Comparison of ENCODE assay signal across 10 mouse cellular contexts in the genomic region with DNA sequence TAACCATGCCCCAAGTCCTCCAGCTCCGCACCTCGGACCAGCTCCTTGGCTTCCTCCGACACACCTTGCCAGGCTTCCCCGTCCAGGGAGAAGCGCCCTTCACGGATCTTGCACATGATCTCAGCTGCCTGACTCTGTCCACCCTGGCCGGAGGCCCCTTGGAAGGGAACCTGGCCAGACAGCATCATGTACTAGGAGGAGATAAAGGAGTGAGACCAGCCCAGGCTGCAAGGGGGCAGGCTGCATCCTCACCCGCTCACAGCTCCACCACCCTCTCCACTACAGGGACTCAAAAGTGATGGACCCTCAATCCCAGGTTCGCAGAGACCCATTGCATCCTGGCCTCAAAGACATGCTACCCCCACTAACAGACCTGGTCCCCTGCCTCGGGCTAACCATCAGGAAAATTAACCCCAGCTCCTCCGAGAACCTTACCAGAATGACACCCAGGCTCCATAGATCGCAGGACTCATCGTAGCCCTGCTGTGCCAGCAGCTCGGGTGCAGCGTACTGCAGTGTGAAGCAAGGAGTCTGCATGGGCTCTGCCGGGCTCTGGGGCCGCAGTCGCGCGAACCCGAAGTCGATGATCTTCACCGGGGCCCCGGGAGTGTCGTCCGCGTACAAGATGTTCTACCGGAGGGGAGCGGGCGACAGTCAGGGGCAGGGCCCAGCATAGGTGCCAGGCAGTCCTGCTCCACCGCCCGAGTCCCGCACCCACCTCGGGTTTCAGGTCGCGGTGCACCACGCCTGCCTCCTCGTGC. TPM values are rescaled to one million over a fixed set of nuclear protein-coding genes. Genes with fewer than 3 reads are reported as not detected.
A peak's percentile ranks its signal among the peaks of the same experiment; 100 is the strongest.
DNase-seq lines count a peak whose midpoint lies in the region; ATAC-seq and TF ChIP-seq lines count a peak whose summit lies in the region.
"Had no signal": no experiment of that assay in that cellular context is flagged by ENCODE, and none has a peak within 500 bp of the region (broad histone marks: within the 10 kb centered on the region; RNA-seq: fewer than 3 reads in every experiment).

No protein-coding gene starts in this region.

- H3K36me3 ChIP-seq in heart, embryonic 10.5 days = peaks cover 10% of the 10 kb centered on the region; the same call in 1 of the 2 replicates
- H3K36me3 ChIP-seq in lung, postnatal 0 days (ENCODE audit: insufficient read depth, low read length) = peaks cover 27% of the 10 kb centered on the region
- H3K36me3 ChIP-seq in limb, embryonic 12.5 days = no peaks in the 10 kb centered on the region; the same call in 1 of the 2 replicates

- H3K9me3 ChIP-seq in heart, embryonic 10.5 days = no peaks in the 10 kb centered on the region
- no peaks in the 10 kb centered on the region for H3K9me3 ChIP-seq in lung, postnatal 0 days (ENCODE audit: low read length)
- peaks cover 4% of the 10 kb centered on the region; the same call in 1 of the 2 replicates for H3K9me3 ChIP-seq in limb, embryonic 12.5 days

- no peak for TF ChIP-seq EP300 in lung, postnatal 0 days (IDR thresholded peaks at IDR 0.05)

- peak overlapping the region; percentile 51 for H3K4me3 ChIP-seq in heart, embryonic 10.5 days
- no peak overlapping the region for H3K4me3 ChIP-seq in lung, postnatal 0 days (ENCODE audit: low read depth, low read length)
- peak overlapping the region; percentile 33 for H3K4me3 ChIP-seq in limb, embryonic 12.5 days (replicated peaks)

- H3K9ac ChIP-seq in lung, postnatal 0 days (replicated peaks; ENCODE audit: low read depth) = no peak overlapping the region
- H3K9ac ChIP-seq in limb, embryonic 12.5 days (replicated peaks) = no peak overlapping the region

- peaks cover 21% of the 10 kb centered on the region for H3K4me1 ChIP-seq in heart, embryonic 10.5 days
- H3K4me1 ChIP-seq in lung, postnatal 0 days (ENCODE audit: insufficient read depth, low read depth, low read length) = no peaks in the 10 kb centered on the region
- peaks cover 19% of the 10 kb centered on the region for H3K4me1 ChIP-seq in limb, embryonic 12.5 days (replicated peaks)

- DNase-seq in heart, embryonic 10.5 days (ENCODE audit: low spot score) = no peak
- no peak for DNase-seq in heart, adult 8-10 months (ENCODE audit: low spot score)
- DNase-seq in lung, postnatal 0 days (ENCODE audit: low spot score) = no peak
- DNase-seq in lung, postnatal 36 days = no peak
- DNase-seq in retina, postnatal 1 day = peak; percentile 20
- DNase-seq in cerebellum, postnatal 36 days = no peak
- DNase-seq in spleen, postnatal 10 days (ENCODE audit: low spot score in 2 of 2) = no peak
- DNase-seq: adrenal gland, adult 2 months; kidney, adult 2 months had no signal

- H3K4me2 ChIP-seq in lung, postnatal 0 days (replicated peaks; ENCODE audit: low read depth, low read length) = peak overlapping the region; percentile 38
- peak overlapping the region; percentile 51 for H3K4me2 ChIP-seq in limb, embryonic 12.5 days

- no peak for TF ChIP-seq CTCF in lung, postnatal 0 days (IDR thresholded peaks at IDR 0.05)

- no peak for ATAC-seq in lung, postnatal 0 days
- no peak for ATAC-seq in limb, embryonic 12.5 days (ENCODE audit: insufficient number of reproducible peaks, insufficient read depth, low FRiP score, low TSS enrichment, low read depth)

- WGBS in heart, embryonic 10.5 days = 8% methylated on average over 37 of the region's 38 CpGs
- 47% methylated on average over 38 of the region's 38 CpGs for WGBS in lung, postnatal 0 days
- 2% methylated on average over 38 of the region's 38 CpGs for WGBS in limb, embryonic 12.5 days

- peaks cover 95% of the 10 kb centered on the region for H3K27me3 ChIP-seq in heart, embryonic 10.5 days (ENCODE audit: insufficient read depth, poor library complexity, severe bottlenecking)
- no peaks in the 10 kb centered on the region for H3K27me3 ChIP-seq in lung, postnatal 0 days (replicated peaks; ENCODE audit: insufficient read depth, low read length)
- peaks cover 94% of the 10 kb centered on the region for H3K27me3 ChIP-seq in limb, embryonic 12.5 days

- no peak overlapping the region for H3K27ac ChIP-seq in heart, embryonic 10.5 days
- no peak overlapping the region for H3K27ac ChIP-seq in lung, postnatal 0 days (ENCODE audit: low read length)
- H3K27ac ChIP-seq in limb, embryonic 12.5 days = no peak overlapping the region

RNA-seq across cellular contexts. Expression of gene Rps6ka4, which starts 9.7 kb away (rescaled TPM):
- polyA plus RNA-seq in heart, embryonic 10.5 days (2016; fragmentation: Nextera tagmentation; extraction: Ambion mirVana) = 10.1 and 14.7 TPM in 2 replicates
- total RNA-seq in heart, adult 8-10 months (2022) = 10 to 100 TPM; 15.0 to 20.0 (median 17.5) TPM
- polyA plus RNA-seq in lung, postnatal 0 days (2015; fragmentation: Nextera tagmentation; extraction: Ambion mirVana) = 36.7 and 40.6 TPM in 2 replicates
- 11.3 and 13.4 TPM in 2 replicates for polyA plus RNA-seq in limb, embryonic 12.5 days (2016; fragmentation: Nextera tagmentation; extraction: Ambion mirVana)

RNA-seq across cellular contexts. Expression of gene Ccdc88b, which starts 27.3 kb away (rescaled TPM):
- polyA plus RNA-seq in heart, embryonic 10.5 days (2016; fragmentation: Nextera tagmentation; extraction: Ambion mirVana) = 0.38 and 0.63 TPM in 2 replicates
- under 1 TPM; 0.44 to 0.89 (median 0.66) TPM for total RNA-seq in heart, adult 8-10 months (2022)
- polyA plus RNA-seq in lung, postnatal 0 days (2015; fragmentation: Nextera tagmentation; extraction: Ambion mirVana) = 2.9 and 6.3 TPM in 2 replicates
- polyA plus RNA-seq in limb, embryonic 12.5 days (2016; fragmentation: Nextera tagmentation; extraction: Ambion mirVana) = 0.33 and 0.51 TPM in 2 replicates
